Mouse (Mus musculus): ENCODE measurements around the gene Cpox. TPM values are rescaled to one million over a fixed set of nuclear protein-coding genes. Genes with fewer than 3 reads are reported as not detected.

Cpox gene
- total and polyA plus RNA-seq, 3 experiments = 70.3 to 77.2 (median 75.6) TPM

DNA sequence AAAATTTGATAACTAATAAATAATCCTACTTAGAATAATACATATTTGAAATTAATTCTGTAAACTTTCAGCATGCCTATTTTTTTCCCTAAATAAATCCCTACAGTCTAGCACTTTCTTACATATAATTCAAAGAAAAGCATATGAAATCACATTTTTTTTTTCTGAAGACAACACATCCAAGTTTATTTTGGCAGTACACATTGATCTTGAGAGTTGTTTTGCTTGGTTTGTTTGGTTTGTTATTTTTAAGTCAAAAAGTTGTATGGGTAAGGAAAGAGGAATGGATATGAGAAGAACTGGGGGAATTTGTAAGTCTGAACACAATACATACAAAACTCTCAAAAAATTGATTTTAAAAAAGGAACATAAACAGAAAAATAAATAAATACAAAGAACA is 14.3 kb upstream of the Cpox start:
- dilution Hi-C loops (cut with MboI; ENCODE audit: extremely low pct_ligation_motif_present, extremely low pct_unique_long_range_greater_than_20kb, low sequenced_read_pairs) = no loop called here
- no peak for TF ChIP-seq TCF12 (IDR thresholded peaks at IDR 0.05; ENCODE audit: low read depth, low read length)
- no peak for TF ChIP-seq MXI1 (IDR thresholded peaks at IDR 0.05; ENCODE audit: low read depth, low read length)
- TF ChIP-seq ZC3H11A (IDR thresholded peaks at IDR 0.05; ENCODE audit: low read depth, low read length) = no peak
- Histone ChIP-seq H3K27ac (ENCODE audit: insufficient read depth, low read depth) (no peak overlapping the region), H3K36me3 (replicated peaks in 1 of 2; ENCODE audit: control insufficient read depth in 1 of 2, insufficient read depth in 1 of 2, low read length in 1 of 2) (no peaks in the 10 kb centered on the region), H3K79me2 (replicated peaks; ENCODE audit: control insufficient read depth, extremely low read depth, insufficient read depth, poor library complexity, severe bottlenecking) (no peaks in the 10 kb centered on the region), H3K9me3 (replicated peaks; ENCODE audit: low read length) (no peaks in the 10 kb centered on the region), H3K4me2 (ENCODE audit: insufficient read depth, low read depth, poor library complexity, severe bottlenecking) (no peak overlapping the region), H3K27me3 (replicated peaks) (peaks cover 2% of the 10 kb centered on the region), H3K4me1 (ENCODE audit: control insufficient read depth in 1 of 2, insufficient read depth in 2 of 2) (no peaks in the 10 kb centered on the region), H3K4me3 (replicated peaks in 1 of 3; ENCODE audit: low read depth in 2 of 3, low read length in 2 of 3, poor library complexity in 1 of 3) (no peak overlapping the region), H3K9ac (ENCODE audit: insufficient read depth, low read depth) (no peak overlapping the region)
- DNase-seq (ENCODE audit: extremely low read depth) = no peak
- in situ Hi-C loops (cut with MboI; ENCODE audit: low pct_ligation_motif_present, low pct_unique_long_range_greater_than_20kb, low sequenced_read_pairs) = loop anchor here (25.0 kb wide), 2 partner anchors 757 to 993 kb away; partner anchors contain the start of gene Gabrr3

DNA sequence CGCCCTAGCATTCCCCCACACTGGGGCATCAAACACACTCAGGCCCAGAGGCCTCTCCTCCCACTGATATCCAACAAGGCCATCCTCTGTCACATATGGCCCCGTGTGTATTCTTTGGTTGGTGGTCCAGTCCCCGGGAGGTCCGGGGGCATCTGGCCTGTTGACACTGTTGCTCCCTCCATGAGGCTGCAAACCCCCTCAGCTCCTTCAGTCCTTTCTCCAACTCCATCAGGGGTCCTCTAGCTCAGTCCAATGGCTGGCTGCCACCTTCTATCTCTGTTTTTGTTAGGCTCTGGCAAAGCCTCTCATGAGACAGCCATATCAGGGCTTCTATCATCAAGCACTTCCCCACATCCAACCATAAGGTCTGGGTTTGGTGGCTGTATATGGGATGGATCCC is 13.6 kb upstream of the Cpox start:
- H3K4me3 ChIP-seq (replicated peaks in 1 of 3; ENCODE audit: low read depth in 2 of 3, low read length in 2 of 3, poor library complexity in 1 of 3) = no peak overlapping the region
- peaks cover 2% of the 10 kb centered on the region for H3K27me3 ChIP-seq (replicated peaks)
- DNase-seq (ENCODE audit: extremely low read depth) = no peak
- no peak overlapping the region for H3K9ac ChIP-seq (ENCODE audit: insufficient read depth, low read depth)
- no peaks in the 10 kb centered on the region for H3K36me3 ChIP-seq (replicated peaks in 1 of 2; ENCODE audit: control insufficient read depth in 1 of 2, insufficient read depth in 1 of 2, low read length in 1 of 2)
- H3K9me3 ChIP-seq (replicated peaks; ENCODE audit: low read length) = no peaks in the 10 kb centered on the region
- no peak overlapping the region for H3K4me2 ChIP-seq (ENCODE audit: insufficient read depth, low read depth, poor library complexity, severe bottlenecking)
- dilution Hi-C loops (cut with MboI; ENCODE audit: extremely low pct_ligation_motif_present, extremely low pct_unique_long_range_greater_than_20kb, low sequenced_read_pairs) = no loop called here
- no peaks in the 10 kb centered on the region for H3K79me2 ChIP-seq (replicated peaks; ENCODE audit: control insufficient read depth, extremely low read depth, insufficient read depth, poor library complexity, severe bottlenecking)
- H3K4me1 ChIP-seq (ENCODE audit: control insufficient read depth in 1 of 2, insufficient read depth in 2 of 2) = no peaks in the 10 kb centered on the region
- TF ChIP-seq MYC (IDR thresholded peaks at IDR 0.05; ENCODE audit: low read depth, low read length) (no peak), ELF1 (IDR thresholded peaks at IDR 0.05; ENCODE audit: low read depth, low read length) (no peak)
- no peak overlapping the region for H3K27ac ChIP-seq (ENCODE audit: insufficient read depth, low read depth)
- in situ Hi-C loops (cut with MboI; ENCODE audit: low pct_ligation_motif_present, low pct_unique_long_range_greater_than_20kb, low sequenced_read_pairs) = loop anchor here (25.0 kb wide), 2 partner anchors 756 to 994 kb away; partner anchors contain the start of gene Gabrr3

DNA sequence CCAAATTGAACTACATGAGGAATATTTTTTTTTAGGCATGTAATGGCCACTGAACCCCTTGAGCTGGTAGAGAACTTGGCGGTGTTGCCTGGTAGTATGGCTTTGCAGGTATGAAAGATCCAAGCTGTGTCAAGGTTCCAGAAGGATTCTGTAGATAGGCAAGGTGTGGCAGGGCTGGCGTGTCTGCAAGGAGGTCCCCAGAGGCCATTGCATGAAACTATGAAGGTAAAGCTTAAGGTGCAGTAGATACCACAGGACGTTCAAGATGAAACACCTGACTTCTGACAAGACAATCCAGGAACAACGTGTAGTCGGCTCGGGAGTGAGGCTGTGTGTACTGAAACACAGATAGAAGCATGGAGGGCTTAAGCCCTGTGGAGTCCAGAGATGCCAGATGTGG is 11.4 kb upstream of the Cpox start:
- dilution Hi-C loops (cut with MboI; ENCODE audit: extremely low pct_ligation_motif_present, extremely low pct_unique_long_range_greater_than_20kb, low sequenced_read_pairs) = no loop called here
- Histone ChIP-seq H3K9me3 (replicated peaks; ENCODE audit: low read length) (no peaks in the 10 kb centered on the region), H3K36me3 (replicated peaks in 1 of 2; ENCODE audit: control insufficient read depth in 1 of 2, insufficient read depth in 1 of 2, low read length in 1 of 2) (no peaks in the 10 kb centered on the region), H3K79me2 (replicated peaks; ENCODE audit: control insufficient read depth, extremely low read depth, insufficient read depth, poor library complexity, severe bottlenecking) (no peaks in the 10 kb centered on the region), H3K27ac (ENCODE audit: insufficient read depth, low read depth) (no peak overlapping the region), H3K4me3 (replicated peaks in 1 of 3; ENCODE audit: low read depth in 2 of 3, low read length in 2 of 3, poor library complexity in 1 of 3) (no peak overlapping the region), H3K27me3 (replicated peaks) (peaks cover 2% of the 10 kb centered on the region), H3K4me2 (ENCODE audit: insufficient read depth, low read depth, poor library complexity, severe bottlenecking) (no peak overlapping the region), H3K9ac (ENCODE audit: insufficient read depth, low read depth) (no peak overlapping the region), H3K4me1 (ENCODE audit: control insufficient read depth in 1 of 2, insufficient read depth in 2 of 2) (no peaks in the 10 kb centered on the region)
- no peak for DNase-seq (ENCODE audit: extremely low read depth)
- in situ Hi-C loops (cut with MboI; ENCODE audit: low pct_ligation_motif_present, low pct_unique_long_range_greater_than_20kb, low sequenced_read_pairs) = loop anchor here (25.0 kb wide), 2 partner anchors 754 to 996 kb away; partner anchors contain the start of gene Gabrr3
- TF ChIP-seq ZNF384 (IDR thresholded peaks at IDR 0.05; ENCODE audit: low read depth, low read length) (no peak), ETS1 (conservative IDR thresholded peaks at IDR 0.05; ENCODE audit: low read depth, low read length) (no peak), RCOR1 (conservative IDR thresholded peaks at IDR 0.05; ENCODE audit: low read depth, low read length) (no peak), PAX5 (IDR thresholded peaks at IDR 0.05; ENCODE audit: low read length) (no peak), GABPA (IDR thresholded peaks at IDR 0.05; ENCODE audit: insufficient replicate concordance, low read depth, low read length) (no peak), ELF1 (IDR thresholded peaks at IDR 0.05; ENCODE audit: low read depth, low read length) (no peak), BHLHE40 (IDR thresholded peaks at IDR 0.05; ENCODE audit: low read depth, low read length) (no peak)

Measured in CH12.LX (cell line).